Mouse (Mus musculus) stomach, embryonic 15.5 days (tissue): ENCODE results near the gene Adk. TPM values are rescaled to one million over a fixed set of nuclear protein-coding genes. Genes with fewer than 3 reads are reported as not detected.

Experiments
- ATAC-seq: fragments of 200-750 bp; cut with Nextera tagmentation; 2 replicates; pipeline ENCODE4 v1.8.0; 2017; ENCODE audit warnings: low read depth, moderate number of reproducible peaks, moderate TSS enrichment; ENCODE audit not compliant: insufficient read depth, low FRiP score
- H3K27ac ChIP-seq: fragments of 300-500 bp; sonication (generic); 2 replicates; pipeline ENCODE4 v1.5.1; 2015; ENCODE audit warnings: mild to moderate bottlenecking, inconsistent platforms
- H3K27me3 ChIP-seq: fragments of 300-500 bp; sonication (generic); replicated peaks from 2 replicates; pipeline ENCODE4 v1.6.1; 2015; ENCODE audit warnings: inconsistent platforms
- H3K36me3 ChIP-seq: fragments of 300-500 bp; sonication (generic); 2 replicates; pipeline ENCODE4 v1.6.1; 2015; ENCODE audit warnings: inconsistent platforms
- H3K4me1 ChIP-seq: fragments of 300-500 bp; sonication (generic); 2 replicates; pipeline ENCODE4 v1.6.1; 2015; ENCODE audit warnings: inconsistent platforms
- H3K4me2 ChIP-seq: fragments of 300-500 bp; sonication (generic); 2 replicates; pipeline ENCODE4 v1.6.1; 2015; ENCODE audit warnings: mild to moderate bottlenecking, inconsistent platforms
- H3K4me3 ChIP-seq: fragments of 300-500 bp; sonication (generic); replicated peaks from 2 replicates; pipeline ENCODE4 v1.5.1; 2015; ENCODE audit warnings: inconsistent platforms
- H3K9ac ChIP-seq: fragments of 300-500 bp; sonication (generic); 2 replicates; pipeline ENCODE4 v1.6.1; 2015; ENCODE audit warnings: inconsistent platforms
- H3K9me3 ChIP-seq: fragments of 300-500 bp; sonication (generic); 2 replicates; pipeline ENCODE4 v1.6.1; 2016; ENCODE audit warnings: inconsistent platforms
- WGBS: fragments of 180-500 bp; shearing (Covaris S2); methylation state at CpG from one replicate; pipeline ENCODE4 v1.1.7; 2015; 5-methylcytosine and 5-hydroxymethylcytosine counted together
- polyA plus RNA-seq: library from polyadenylated mRNA; unstranded; fragments of >200 nt; fragmentation: Nextera tagmentation; extraction: Ambion mirVana; gene quantifications from 2 replicates; pipeline ENCODE4 v1.2.1, GENCODE M21; 2015

Gene Adk
- polyA plus RNA-seq, 1 experiment from 2014 or later = 167 TPM

GRCm38 (mm10) chr14:21178356-21178755 is 126.0 kb downstream of the Adk start:
- no peak for ATAC-seq
- H3K4me2 ChIP-seq = no peak overlapping the region

GRCm38 (mm10) chr14:21181053-21181452 is 128.7 kb downstream of the Adk start:
- no peaks in the 10 kb centered on the region for H3K4me1 ChIP-seq
- no peak overlapping the region for H3K9ac ChIP-seq
- no peak overlapping the region for H3K4me3 ChIP-seq
- 54% methylated on average over 3 of the region's 3 CpGs for WGBS
- H3K4me2 ChIP-seq = no peak overlapping the region
- no peaks in the 10 kb centered on the region for H3K9me3 ChIP-seq
- H3K27me3 ChIP-seq = no peaks in the 10 kb centered on the region
- no peak for ATAC-seq
- H3K36me3 ChIP-seq = no peaks in the 10 kb centered on the region
- H3K27ac ChIP-seq = no peak overlapping the region

More at GRCm38 (mm10) chr14:21178356-21178755, 126.0 kb downstream of the Adk start:
- H3K36me3 ChIP-seq = no peaks in the 10 kb centered on the region
- no peak overlapping the region for H3K27ac ChIP-seq
- 64% methylated on average over 6 of the region's 6 CpGs for WGBS
- H3K9me3 ChIP-seq = no peaks in the 10 kb centered on the region
- no peak overlapping the region for H3K9ac ChIP-seq
- H3K4me1 ChIP-seq = no peaks in the 10 kb centered on the region
- H3K4me3 ChIP-seq = no peak overlapping the region
- no peaks in the 10 kb centered on the region for H3K27me3 ChIP-seq

- no peak overlapping the region for H3K4me3 ChIP-seq
- WGBS = 55% methylated on average over 6 of the region's 6 CpGs
- no peak overlapping the region for H3K9ac ChIP-seq
- no peaks in the 10 kb centered on the region for H3K36me3 ChIP-seq
- no peak overlapping the region for H3K27ac ChIP-seq
- no peaks in the 10 kb centered on the region for H3K9me3 ChIP-seq
- ATAC-seq = no peak
- H3K27me3 ChIP-seq = no peaks in the 10 kb centered on the region
- no peaks in the 10 kb centered on the region for H3K4me1 ChIP-seq
- H3K4me2 ChIP-seq = no peak overlapping the region
Observed at GRCm38 (mm10) chr14:21191966-21192365, 139.6 kb downstream of the Adk start.

- ATAC-seq = no peak
- H3K9ac ChIP-seq = no peak overlapping the region
- WGBS = 80% methylated on average over 3 of the region's 3 CpGs
- H3K4me3 ChIP-seq = no peak overlapping the region
- no peaks in the 10 kb centered on the region for H3K27me3 ChIP-seq
- no peak overlapping the region for H3K27ac ChIP-seq
- H3K9me3 ChIP-seq = no peaks in the 10 kb centered on the region
- no peak overlapping the region for H3K4me2 ChIP-seq
- H3K4me1 ChIP-seq = no peaks in the 10 kb centered on the region
- H3K36me3 ChIP-seq = no peaks in the 10 kb centered on the region
Observed at GRCm38 (mm10) chr14:21192749-21193148, 140.4 kb downstream of the Adk start.

GRCm38 (mm10) chr14:21194336-21194735 is 142.0 kb downstream of the Adk start:
- no peak overlapping the region for H3K27ac ChIP-seq
- 39% methylated on average over 6 of the region's 6 CpGs for WGBS

DNA sequence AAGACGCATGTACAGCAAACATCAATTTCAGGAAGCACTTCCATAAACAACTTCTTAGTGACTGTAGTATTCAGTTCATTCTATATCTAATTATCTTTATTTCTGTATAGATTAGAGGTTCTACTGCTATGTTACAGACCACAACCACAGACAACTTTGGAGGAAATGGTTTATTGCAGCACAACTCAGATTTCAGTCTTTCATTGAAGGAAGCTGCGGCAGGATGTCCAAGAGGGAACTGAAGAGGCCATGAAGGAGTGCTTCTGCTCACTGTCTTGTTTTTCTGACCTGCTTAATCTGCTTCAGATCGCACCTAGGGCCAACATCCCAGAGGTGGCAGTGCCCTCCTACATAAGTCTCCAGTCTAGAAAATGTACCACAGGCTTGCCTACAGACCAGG is 148.5 kb downstream of the Adk start:
- no peak overlapping the region for H3K9ac ChIP-seq
- H3K36me3 ChIP-seq = no peaks in the 10 kb centered on the region
- H3K4me1 ChIP-seq = no peaks in the 10 kb centered on the region
- ATAC-seq = no peak
- WGBS = 61% methylated on average over 3 of the region's 3 CpGs
- no peaks in the 10 kb centered on the region for H3K9me3 ChIP-seq
- no peaks in the 10 kb centered on the region for H3K27me3 ChIP-seq
- H3K27ac ChIP-seq = no peak overlapping the region
- no peak overlapping the region for H3K4me2 ChIP-seq
- no peak overlapping the region for H3K4me3 ChIP-seq

More at GRCm38 (mm10) chr14:21194336-21194735, 142.0 kb downstream of the Adk start:
- no peak overlapping the region for H3K4me2 ChIP-seq
- H3K4me1 ChIP-seq = no peaks in the 10 kb centered on the region
- H3K27me3 ChIP-seq = no peaks in the 10 kb centered on the region
- no peak overlapping the region for H3K4me3 ChIP-seq
- H3K9ac ChIP-seq = no peak overlapping the region
- H3K36me3 ChIP-seq = no peaks in the 10 kb centered on the region
- H3K9me3 ChIP-seq = no peaks in the 10 kb centered on the region
- no peak for ATAC-seq

DNA sequence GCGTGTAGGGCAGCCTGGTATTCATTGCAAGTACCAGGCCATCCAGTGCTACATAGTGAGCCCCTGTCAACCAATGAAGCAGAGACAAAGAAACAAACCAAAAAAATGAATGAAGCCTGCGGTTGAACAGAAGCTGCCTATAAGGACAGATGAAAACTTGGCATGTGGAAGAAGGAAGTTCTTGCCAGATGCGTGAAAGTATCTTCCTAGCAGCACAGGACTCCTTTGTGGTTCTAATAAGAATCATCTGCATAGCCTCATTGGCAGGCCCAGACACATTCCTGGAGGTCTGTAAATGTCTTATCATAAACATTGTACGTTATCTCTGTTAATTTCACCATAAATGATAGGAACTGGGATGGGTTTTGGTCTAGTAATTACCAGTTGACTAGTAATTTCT is 154.1 kb downstream of the Adk start:
- Histone ChIP-seq H3K9ac (no peak overlapping the region), H3K27ac (no peak overlapping the region), H3K4me1 (no peaks in the 10 kb centered on the region), H3K9me3 (no peaks in the 10 kb centered on the region), H3K4me2 (no peak overlapping the region), H3K4me3 (no peak overlapping the region), H3K36me3 (no peaks in the 10 kb centered on the region), H3K27me3 (no peaks in the 10 kb centered on the region)
- WGBS = 82% methylated on average over 4 of the region's 4 CpGs
- ATAC-seq = no peak

DNA sequence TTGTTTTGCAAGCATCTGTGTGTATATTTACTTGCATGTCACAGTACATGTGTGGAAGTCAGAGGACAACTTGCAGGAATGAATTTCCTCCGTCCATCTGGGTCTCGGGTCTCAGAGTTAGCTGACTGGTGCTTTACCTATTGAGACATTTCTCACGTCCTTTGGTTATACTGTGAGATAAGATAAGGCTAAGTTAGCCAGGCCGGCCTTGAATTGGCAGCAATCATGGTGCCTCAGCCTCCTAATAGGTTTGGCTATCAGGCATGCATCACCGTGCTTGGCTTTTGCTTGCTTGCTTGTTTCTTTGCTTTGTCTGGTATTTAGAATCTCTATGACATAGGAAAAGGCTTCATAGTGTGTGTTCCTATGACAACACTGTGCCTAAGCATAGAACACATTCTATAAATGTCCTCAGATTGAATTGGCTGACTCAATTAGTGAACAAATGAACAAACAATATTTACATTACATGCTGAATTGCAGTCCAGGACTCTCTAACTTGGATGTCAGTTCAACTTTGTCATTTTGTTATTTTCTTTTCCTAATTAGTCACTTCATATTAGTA is 169.3 kb downstream of the Adk start:
- ATAC-seq = no peak; the same call in 1 of the 2 replicates
- Histone ChIP-seq H3K4me1 (peaks cover 4% of the 10 kb centered on the region; the same call in 1 of the 2 replicates), H3K27me3 (no peaks in the 10 kb centered on the region), H3K27ac (no peak overlapping the region), H3K4me3 (no peak overlapping the region), H3K4me2 (no peak overlapping the region), H3K9ac (no peak overlapping the region), H3K9me3 (no peaks in the 10 kb centered on the region), H3K36me3 (no peaks in the 10 kb centered on the region)
- WGBS = 51% methylated on average over 5 of the region's 5 CpGs

- Histone ChIP-seq H3K4me2 (no peak overlapping the region), H3K4me1 (peaks cover 4% of the 10 kb centered on the region; the same call in 1 of the 2 replicates), H3K27ac (no peak overlapping the region), H3K4me3 (no peak overlapping the region), H3K36me3 (no peaks in the 10 kb centered on the region), H3K9me3 (no peaks in the 10 kb centered on the region), H3K27me3 (no peaks in the 10 kb centered on the region), H3K9ac (no peak overlapping the region)
- 76% methylated on average over 3 of the region's 3 CpGs for WGBS
- ATAC-seq = no peak
Observed at GRCm38 (mm10) chr14:21222206-21222605, 169.8 kb downstream of the Adk start.

DNA sequence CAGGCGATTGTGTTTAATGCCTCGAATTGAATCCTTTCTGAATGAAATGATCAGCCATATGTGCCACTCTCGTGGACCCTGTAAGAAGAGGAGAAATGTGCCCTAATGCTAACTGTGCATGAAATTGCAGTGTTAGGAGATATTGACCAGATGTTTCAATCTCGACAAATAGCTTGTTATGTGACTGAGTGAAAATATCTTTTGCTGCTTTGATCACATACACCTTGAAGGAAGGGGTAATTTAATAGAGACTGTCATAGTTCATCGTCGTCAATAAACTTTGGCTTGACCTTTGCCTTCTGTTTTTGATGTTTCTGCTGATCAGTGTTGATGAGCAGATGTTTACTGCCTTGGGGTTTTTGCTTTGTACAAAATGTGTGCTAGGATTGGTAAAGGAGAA is 171.1 kb downstream of the Adk start:
- Histone ChIP-seq H3K4me3 (no peak overlapping the region), H3K9me3 (no peaks in the 10 kb centered on the region), H3K9ac (no peak overlapping the region), H3K36me3 (no peaks in the 10 kb centered on the region), H3K27me3 (no peaks in the 10 kb centered on the region), H3K27ac (no peak overlapping the region), H3K4me1 (peaks cover 4% of the 10 kb centered on the region; the same call in 1 of the 2 replicates), H3K4me2 (no peak overlapping the region)
- 83% methylated on average over 6 of the region's 6 CpGs for whole genome bisulfite sequencing
- no peak for ATAC-seq

GRCm38 (mm10) chr14:21223971-21224635 is 171.7 kb downstream of the Adk start:
- peak; percentile 56; the same call in 1 of the 2 replicates for ATAC-seq
- Histone ChIP-seq H3K9ac (no peak overlapping the region), H3K4me2 (no peak overlapping the region), H3K4me3 (no peak overlapping the region), H3K36me3 (no peaks in the 10 kb centered on the region), H3K27ac (no peak overlapping the region), H3K27me3 (no peaks in the 10 kb centered on the region), H3K4me1 (peaks cover 4% of the 10 kb centered on the region; the same call in 1 of the 2 replicates), H3K9me3 (no peaks in the 10 kb centered on the region)
- 85% methylated on average over 3 of the region's 3 CpGs for WGBS

GRCm38 (mm10) chr14:21237051-21237450 is 184.7 kb downstream of the Adk start:
- ATAC-seq = no peak
- 85% methylated on average over 2 of the region's 2 CpGs for WGBS

More at GRCm38 (mm10) chr14:21237051-21237450, 184.7 kb downstream of the Adk start:
- H3K4me3 ChIP-seq = no peak overlapping the region
- H3K27ac ChIP-seq = no peak overlapping the region
- H3K4me2 ChIP-seq = no peak overlapping the region
- H3K36me3 ChIP-seq = no peaks in the 10 kb centered on the region
- no peaks in the 10 kb centered on the region for H3K9me3 ChIP-seq
- no peaks in the 10 kb centered on the region for H3K4me1 ChIP-seq
- H3K27me3 ChIP-seq = no peaks in the 10 kb centered on the region
- no peak overlapping the region for H3K9ac ChIP-seq
